8 mouse cellular contexts compared by ENCODE assay signal in the genomic region with DNA sequence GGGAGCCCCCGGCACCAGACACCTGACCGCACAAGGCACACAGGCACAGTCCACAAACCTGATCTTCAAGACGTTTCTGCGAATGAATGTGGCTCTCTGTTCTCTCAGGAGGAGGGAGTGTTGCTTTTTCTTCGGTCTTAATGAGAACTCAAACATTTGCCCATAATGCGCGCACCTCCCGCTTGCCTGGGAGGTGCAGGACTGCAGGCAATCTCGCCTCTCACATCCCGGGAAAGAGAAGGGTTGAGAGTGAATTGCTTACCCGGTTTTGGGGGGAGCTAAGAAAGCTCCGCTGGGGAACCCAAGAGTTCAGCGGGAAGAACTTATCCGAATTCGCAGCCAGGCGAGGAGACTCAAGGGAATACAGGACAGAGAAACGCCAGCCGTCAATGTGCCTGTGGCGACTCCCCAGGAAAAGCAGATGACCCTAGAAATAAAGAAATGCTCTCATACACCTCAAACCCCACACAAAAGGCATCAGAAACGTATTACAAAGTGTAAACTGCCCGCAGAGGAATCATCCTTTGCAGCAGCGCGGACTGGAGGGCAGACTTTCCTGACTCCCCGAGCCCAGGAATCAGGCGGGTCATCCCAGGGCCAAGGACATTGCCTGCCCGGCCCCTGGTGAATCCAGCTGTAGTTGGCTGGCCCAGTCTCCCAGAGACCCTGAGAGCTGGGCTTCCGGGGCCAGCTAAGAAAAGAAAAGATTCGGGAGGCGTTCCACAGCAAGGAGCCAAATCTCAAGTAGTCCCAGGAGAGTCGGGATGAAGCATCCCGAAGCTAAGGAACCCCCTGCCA. TPM values are rescaled to one million over a fixed set of nuclear protein-coding genes. Genes with fewer than 3 reads are reported as not detected.
DNase-seq lines count a peak whose midpoint lies in the region; ATAC-seq and TF ChIP-seq lines count a peak whose summit lies in the region.

No protein-coding gene starts in this region.

- peak overlapping the region; percentile 45 for H3K9ac ChIP-seq in heart, embryonic 15.5 days
- H3K9ac ChIP-seq in liver, postnatal 0 days (replicated peaks) = no peak overlapping the region

- no peak for TF ChIP-seq POLR2A in thymus, adult 2 months (IDR thresholded peaks at IDR 0.05; ENCODE audit: control insufficient read depth, extremely low read depth, insufficient read depth, low read length, poor library complexity)

- no peaks in the 10 kb centered on the region for H3K36me3 ChIP-seq in E14TG2a.4 (ENCODE audit: insufficient read depth, low read length)
- no peaks in the 10 kb centered on the region for H3K36me3 ChIP-seq in heart, embryonic 15.5 days
- no peaks in the 10 kb centered on the region for H3K36me3 ChIP-seq in liver, postnatal 0 days (replicated peaks; ENCODE audit: insufficient read depth, low read length)
- H3K36me3 ChIP-seq in thymus, adult 2 months (ENCODE audit: control insufficient read depth, insufficient read depth, low read length) = no peaks in the 10 kb centered on the region

- peaks cover 10% of the 10 kb centered on the region for H3K4me1 ChIP-seq in E14TG2a.4 (replicated peaks; ENCODE audit: low read depth, low read length)
- H3K4me1 ChIP-seq in heart, embryonic 15.5 days (replicated peaks) = peaks cover 11% of the 10 kb centered on the region
- H3K4me1 ChIP-seq in liver, postnatal 0 days (ENCODE audit: insufficient read depth) = peaks cover 12% of the 10 kb centered on the region
- H3K4me1 ChIP-seq in thymus, adult 2 months (replicated peaks; ENCODE audit: control insufficient read depth, insufficient read depth, low read length) = no peaks in the 10 kb centered on the region

- WGBS in heart, embryonic 15.5 days = 4% methylated on average over 31 of the region's 31 CpGs
- 4% methylated on average over 31 of the region's 31 CpGs for WGBS in liver, postnatal 0 days (ENCODE audit: insufficient replicate concordance)
- 7% methylated on average over 31 of the region's 31 CpGs for WGBS in thymus, adult 2 months

- DNase-seq in frontal cortex, postnatal 14 days (ENCODE audit: low spot score in 2 of 2) = no peak
- no peak for DNase-seq in liver, postnatal 0 days
- no peak for DNase-seq in thymus, postnatal 10 days (ENCODE audit: low spot score in 2 of 2)
- no peak for DNase-seq in thymus, adult 2 months
- no peak for DNase-seq in thymus, adult 18-20 months

- H3K27me3 ChIP-seq in E14TG2a.4 (ENCODE audit: insufficient read depth, low read length) = peaks cover 60% of the 10 kb centered on the region
- H3K27me3 ChIP-seq in heart, embryonic 15.5 days = peaks cover 44% of the 10 kb centered on the region
- H3K27me3 ChIP-seq in liver, postnatal 0 days (ENCODE audit: insufficient read depth, low read length) = peaks cover 3% of the 10 kb centered on the region; the same call in 1 of the 2 replicates
- H3K27me3 ChIP-seq in thymus, adult 2 months (ENCODE audit: control insufficient read depth, insufficient read depth, low read length) = no peaks in the 10 kb centered on the region

- no peak overlapping the region for H3K27ac ChIP-seq in heart, embryonic 15.5 days
- no peak overlapping the region for H3K27ac ChIP-seq in liver, postnatal 0 days (ENCODE audit: low read depth)
- H3K27ac ChIP-seq in thymus, adult 2 months (ENCODE audit: control insufficient read depth, insufficient read depth, low read length) = no peak overlapping the region

- no peak for TF ChIP-seq CTCF in E14TG2a.4 (conservative IDR thresholded peaks at IDR 0.05; ENCODE audit: low read length)
- no peak for TF ChIP-seq CTCF in liver, postnatal 0 days (IDR thresholded peaks at IDR 0.05; ENCODE audit: low read depth)
- TF ChIP-seq CTCF in thymus, adult 2 months (IDR thresholded peaks at IDR 0.05; ENCODE audit: borderline replicate concordance, control insufficient read depth, extremely low read depth, insufficient read depth, low read length, poor library complexity) = no peak

- peak; percentile 45 for ATAC-seq in frontal cortex, adult (ENCODE audit: low TSS enrichment)
- ATAC-seq in heart, embryonic 15.5 days (replicated peaks; ENCODE audit: insufficient number of reproducible peaks, insufficient read depth, low FRiP score, low read depth) = 0 out of 2 replicates have a peak, but pooled peaks have one; percentile 21
- ATAC-seq in liver, postnatal 0 days = peak; percentile 7; the same call in 1 of the 2 replicates

- peaks cover 16% of the 10 kb centered on the region for H3K9me3 ChIP-seq in E14TG2a.4 (ENCODE audit: low read length)
- H3K9me3 ChIP-seq in heart, embryonic 15.5 days (replicated peaks) = no peaks in the 10 kb centered on the region
- H3K9me3 ChIP-seq in liver, postnatal 0 days (ENCODE audit: low read length) = no peaks in the 10 kb centered on the region

- no peak for TF ChIP-seq EP300 in liver, postnatal 0 days (IDR thresholded peaks at IDR 0.05; ENCODE audit: low read depth)

- H3K4me2 ChIP-seq in heart, embryonic 15.5 days = peak overlapping the region; percentile 93
- peak overlapping the region; percentile 65 for H3K4me2 ChIP-seq in liver, postnatal 0 days (ENCODE audit: low read depth, low read length)

- H3K4me3 ChIP-seq in E14TG2a.4 (replicated peaks; ENCODE audit: low read length) = peak overlapping the region; percentile 84
- peak overlapping the region; percentile 57 for H3K4me3 ChIP-seq in heart, embryonic 15.5 days
- H3K4me3 ChIP-seq in liver, postnatal 0 days (ENCODE audit: low read depth, low read length) = peak overlapping the region; percentile 43
- H3K4me3 ChIP-seq in thymus, adult 2 months (ENCODE audit: control insufficient read depth, insufficient read depth, low read length) = no peak overlapping the region

RNA-seq across cellular contexts. Expression of gene Sertm1, which starts 0.6 kb away (rescaled TPM):
- polyA plus RNA-seq in heart, embryonic 15.5 days (2015; fragmentation: Nextera tagmentation; extraction: Ambion mirVana) = 0.10 TPM in 2 replicates
- 0.11 and 0.16 TPM in 2 replicates for polyA plus RNA-seq in liver, postnatal 0 days (2015; fragmentation: Nextera tagmentation; extraction: Ambion mirVana)
- polyA plus RNA-seq in thymus, adult 2 months (2012; rRNA removed) = 0.04 and 0.12 TPM in 2 replicates
